Mouse (Mus musculus): ENCODE data around the gene Olfr785. TPM values are rescaled to one million over a fixed set of nuclear protein-coding genes. Genes with fewer than 3 reads are reported as not detected.
"Not testable (repeated sequence)": the region's sequence is repeated elsewhere in the genome, so short reads cannot be mapped to it uniquely, and the experiment has no call there.

The Olfr785 gene
- polyA plus RNA-seq (2016; fragmentation: Nextera tagmentation; extraction: Ambion mirVana), result not detected in 2 replicates

- 84% methylated on average over 2 of the region's 2 CpGs for WGBS
- DNase-seq (ENCODE audit: extremely low spot score, low spot score), result no peak
- no peaks in the 10 kb centered on the region for H3K9me3 ChIP-seq
- H3K27me3 ChIP-seq (ENCODE audit: poor library complexity, severe bottlenecking), result no peaks in the 10 kb centered on the region
- H3K36me3 ChIP-seq (replicated peaks), result no peaks in the 10 kb centered on the region
- no peaks in the 10 kb centered on the region for H3K4me1 ChIP-seq
- no peak within 1 kb of the TSS for H3K4me3 ChIP-seq
- H3K27ac ChIP-seq, result no peak within 1 kb of the TSS
These were observed at the start of gene Olfr785 for GRCm38 (mm10) chr10:129405126-129405525. Olfr785 (plus strand) TSS chr10:129405426.

- not testable (repeated sequence) for H3K4me1 ChIP-seq; H3K27ac ChIP-seq; H3K27me3 ChIP-seq (ENCODE audit: poor library complexity, severe bottlenecking); H3K9me3 ChIP-seq; H3K4me3 ChIP-seq; H3K36me3 ChIP-seq (replicated peaks); DNase-seq (ENCODE audit: extremely low spot score, low spot score)
- 94% methylated on average over 4 of the region's 4 CpGs for WGBS
These were observed 48.7 kb upstream of the Olfr785 start for GRCm38 (mm10) chr10:129356496-129356895.

- no peak for DNase-seq (ENCODE audit: extremely low spot score, low spot score)
- 81% methylated on average over 5 of the region's 5 CpGs for WGBS
- H3K9me3 ChIP-seq, result peaks cover 10% of the 10 kb centered on the region; the same call in 1 of the 2 replicates
- no peaks in the 10 kb centered on the region for H3K4me1 ChIP-seq
- H3K27ac ChIP-seq, result no peak overlapping the region
- H3K27me3 ChIP-seq (ENCODE audit: poor library complexity, severe bottlenecking), result no peaks in the 10 kb centered on the region
- no peak overlapping the region for H3K4me3 ChIP-seq
- no peaks in the 10 kb centered on the region for H3K36me3 ChIP-seq (replicated peaks)
These were observed 47.9 kb upstream of the Olfr785 start for GRCm38 (mm10) chr10:129357307-129357706.

GRCm38 (mm10) chr10:129374051-129374450 is 31.2 kb upstream of the Olfr785 start:
- H3K9me3 ChIP-seq; H3K4me3 ChIP-seq; H3K27me3 ChIP-seq (ENCODE audit: poor library complexity, severe bottlenecking); H3K27ac ChIP-seq; H3K36me3 ChIP-seq (replicated peaks); DNase-seq (ENCODE audit: extremely low spot score, low spot score); H3K4me1 ChIP-seq: not testable (repeated sequence)
- WGBS, result 94% methylated on average over 5 of the region's 5 CpGs

GRCm38 (mm10) chr10:129383783-129384182 is 21.4 kb upstream of the Olfr785 start, which contains the start of gene Olfr784:
Olfr784 (plus strand) TSS chr10:129384083.
- Histone ChIP-seq H3K4me3 (no peak within 1 kb of the TSS), H3K9me3 (no peaks in the 10 kb centered on the region), H3K27ac (no peak within 1 kb of the TSS), H3K27me3 (ENCODE audit: poor library complexity, severe bottlenecking) (no peaks in the 10 kb centered on the region), H3K4me1 (no peaks in the 10 kb centered on the region), H3K36me3 (replicated peaks) (no peaks in the 10 kb centered on the region)
- DNase-seq (ENCODE audit: extremely low spot score, low spot score), result no peak

GRCm38 (mm10) chr10:129400892-129401291 is 4.3 kb upstream of the Olfr785 start:
- no peak overlapping the region for H3K4me3 ChIP-seq
- no peaks in the 10 kb centered on the region for H3K4me1 ChIP-seq
- DNase-seq (ENCODE audit: extremely low spot score, low spot score), result no peak
- WGBS, result 47% methylated on average over 5 of the region's 5 CpGs
- no peaks in the 10 kb centered on the region for H3K27me3 ChIP-seq (ENCODE audit: poor library complexity, severe bottlenecking)
- no peak overlapping the region for H3K27ac ChIP-seq
- H3K36me3 ChIP-seq (replicated peaks), result no peaks in the 10 kb centered on the region
- H3K9me3 ChIP-seq, result no peaks in the 10 kb centered on the region; the same call in 1 of the 2 replicates

GRCm38 (mm10) chr10:129427006-129427405 is 21.8 kb downstream of the Olfr785 start, which contains the start of gene Olfr786:
Olfr786 (plus strand) TSS chr10:129427306.
- no peak within 1 kb of the TSS for H3K4me3 ChIP-seq
- no peak for DNase-seq (ENCODE audit: extremely low spot score, low spot score)
- no peaks in the 10 kb centered on the region for H3K36me3 ChIP-seq (replicated peaks)
- H3K4me1 ChIP-seq, result no peaks in the 10 kb centered on the region
- H3K9me3 ChIP-seq, result no peaks in the 10 kb centered on the region
- no peak within 1 kb of the TSS for H3K27ac ChIP-seq
- no peaks in the 10 kb centered on the region for H3K27me3 ChIP-seq (ENCODE audit: poor library complexity, severe bottlenecking)

Other genes starting within 250 kb of the Olfr785 start
- not detected in 2 replicates for gene Olfr771, start 240.7 kb upstream of the Olfr785 start, polyA plus RNA-seq (2016; fragmentation: Nextera tagmentation; extraction: Ambion mirVana)
- gene Olfr772, start 227.5 kb upstream of the Olfr785 start, polyA plus RNA-seq (2016; fragmentation: Nextera tagmentation; extraction: Ambion mirVana), result not detected in 2 replicates
- not detected in 2 replicates for gene Olfr773, start 218.0 kb upstream of the Olfr785 start, polyA plus RNA-seq (2016; fragmentation: Nextera tagmentation; extraction: Ambion mirVana)
- gene Olfr774, start 169.2 kb upstream of the Olfr785 start, polyA plus RNA-seq (2016; fragmentation: Nextera tagmentation; extraction: Ambion mirVana), result not detected in 2 replicates
- gene Olfr775, start 157.0 kb upstream of the Olfr785 start, polyA plus RNA-seq (2016; fragmentation: Nextera tagmentation; extraction: Ambion mirVana), result not detected in 2 replicates
- not detected in 2 replicates for gene Olfr776, start 146.3 kb upstream of the Olfr785 start, polyA plus RNA-seq (2016; fragmentation: Nextera tagmentation; extraction: Ambion mirVana)
- gene Olfr777, start 133.9 kb upstream of the Olfr785 start, polyA plus RNA-seq (2016; fragmentation: Nextera tagmentation; extraction: Ambion mirVana), result not detected in 2 replicates
- not detected in 2 replicates for gene Olfr780, start 87.3 kb upstream of the Olfr785 start, polyA plus RNA-seq (2016; fragmentation: Nextera tagmentation; extraction: Ambion mirVana)
- gene Olfr781, start 76.6 kb upstream of the Olfr785 start, polyA plus RNA-seq (2016; fragmentation: Nextera tagmentation; extraction: Ambion mirVana), result not detected in 2 replicates
- gene Olfr782, start 56.6 kb upstream of the Olfr785 start, polyA plus RNA-seq (2016; fragmentation: Nextera tagmentation; extraction: Ambion mirVana), result not detected in 2 replicates
- gene Olfr784, start 21.3 kb upstream of the Olfr785 start, polyA plus RNA-seq (2016; fragmentation: Nextera tagmentation; extraction: Ambion mirVana), result 0.06 TPM in 1 of 2 replicates, not detected in the other
- gene Olfr786, start 21.9 kb downstream of the Olfr785 start, polyA plus RNA-seq (2016; fragmentation: Nextera tagmentation; extraction: Ambion mirVana), result not detected in 2 replicates
- not detected in 2 replicates for gene Olfr787, start 56.4 kb downstream of the Olfr785 start, polyA plus RNA-seq (2016; fragmentation: Nextera tagmentation; extraction: Ambion mirVana)
- gene Olfr788, start 65.6 kb downstream of the Olfr785 start, polyA plus RNA-seq (2016; fragmentation: Nextera tagmentation; extraction: Ambion mirVana), result not detected in 2 replicates
- not detected in 2 replicates for gene Olfr789, start 79.3 kb downstream of the Olfr785 start, polyA plus RNA-seq (2016; fragmentation: Nextera tagmentation; extraction: Ambion mirVana)
- gene Olfr790, start 93.1 kb downstream of the Olfr785 start, polyA plus RNA-seq (2016; fragmentation: Nextera tagmentation; extraction: Ambion mirVana), result not detected in 2 replicates
- not detected in 2 replicates for gene Olfr791, start 116.4 kb downstream of the Olfr785 start, polyA plus RNA-seq (2016; fragmentation: Nextera tagmentation; extraction: Ambion mirVana)
- not detected in 2 replicates for gene Olfr792, start 133.7 kb downstream of the Olfr785 start, polyA plus RNA-seq (2016; fragmentation: Nextera tagmentation; extraction: Ambion mirVana)
- not detected in 2 replicates for gene Olfr794, start 162.2 kb downstream of the Olfr785 start, polyA plus RNA-seq (2016; fragmentation: Nextera tagmentation; extraction: Ambion mirVana)
- gene Olfr796, start 207.1 kb downstream of the Olfr785 start, polyA plus RNA-seq (2016; fragmentation: Nextera tagmentation; extraction: Ambion mirVana), result not detected in 2 replicates
- gene Olfr798, start 222.5 kb downstream of the Olfr785 start, polyA plus RNA-seq (2016; fragmentation: Nextera tagmentation; extraction: Ambion mirVana), result not detected in 2 replicates
- gene Olfr799, start 232.1 kb downstream of the Olfr785 start, polyA plus RNA-seq (2016; fragmentation: Nextera tagmentation; extraction: Ambion mirVana), result not detected in 2 replicates

Data from forebrain, embryonic 10.5 days (tissue).